Mouse (Mus musculus) brain, embryonic 18.5 days (tissue): Measurements from ENCODE around the gene Psmb1.
"Not testable (repeated sequence)": the region's sequence is repeated elsewhere in the genome, so short reads cannot be mapped to it uniquely, and the experiment has no call there.

ENCODE experiments used
- DNase-seq: peaks from one replicate; pipeline ENCODE4 v3.0.0-alpha.2; 2012; ENCODE audit warnings: low read depth, low spot score

The Psmb1 gene

GRCm38 (mm10) chr17:15461921-15462495 is 37.5 kb downstream of the Psmb1 start:
- DNase-seq, result no peak

- DNase-seq, result no peak
Measured at GRCm38 (mm10) chr17:15459761-15460160, 39.8 kb downstream of the Psmb1 start.

- no peak for DNase-seq
Measured at GRCm38 (mm10) chr17:15456595-15456994, 43.0 kb downstream of the Psmb1 start.

GRCm38 (mm10) chr17:15455203-15455602 is 44.3 kb downstream of the Psmb1 start:
- no peak for DNase-seq

GRCm38 (mm10) chr17:15449606-15450005 is 49.9 kb downstream of the Psmb1 start:
- DNase-seq, result no peak

- DNase-seq, result not testable (repeated sequence)
Measured at GRCm38 (mm10) chr17:15449144-15449543, 50.4 kb downstream of the Psmb1 start.

GRCm38 (mm10) chr17:15447831-15448230 is 51.7 kb downstream of the Psmb1 start:
- DNase-seq, result no peak

- no peak for DNase-seq
Measured at GRCm38 (mm10) chr17:15445421-15445820, 54.1 kb downstream of the Psmb1 start.

GRCm38 (mm10) chr17:15440463-15441121 is 59.0 kb downstream of the Psmb1 start:
- DNase-seq, result no peak

GRCm38 (mm10) chr17:15440067-15440462 is 59.5 kb downstream of the Psmb1 start:
- DNase-seq, result no peak

- DNase-seq, result no peak
Measured at GRCm38 (mm10) chr17:15434748-15435147, 64.8 kb downstream of the Psmb1 start.

GRCm38 (mm10) chr17:15432036-15432435 is 67.5 kb downstream of the Psmb1 start:
- no peak for DNase-seq

GRCm38 (mm10) chr17:15431551-15431950 is 68.0 kb downstream of the Psmb1 start:
- DNase-seq, result no peak

- DNase-seq, result no peak
Measured at GRCm38 (mm10) chr17:15431021-15431514, 68.5 kb downstream of the Psmb1 start.

GRCm38 (mm10) chr17:15429937-15430336 is 69.6 kb downstream of the Psmb1 start:
- DNase-seq, result no peak

GRCm38 (mm10) chr17:15429451-15429850 is 70.1 kb downstream of the Psmb1 start:
- DNase-seq, result no peak

- no peak for DNase-seq
Measured at GRCm38 (mm10) chr17:15425931-15426330, 73.6 kb downstream of the Psmb1 start.
